Mouse (Mus musculus): ENCODE measurements around the gene Birc5.
A peak's percentile ranks its signal among the peaks of the same experiment; 100 is the strongest.

Gene Birc5

DNA sequence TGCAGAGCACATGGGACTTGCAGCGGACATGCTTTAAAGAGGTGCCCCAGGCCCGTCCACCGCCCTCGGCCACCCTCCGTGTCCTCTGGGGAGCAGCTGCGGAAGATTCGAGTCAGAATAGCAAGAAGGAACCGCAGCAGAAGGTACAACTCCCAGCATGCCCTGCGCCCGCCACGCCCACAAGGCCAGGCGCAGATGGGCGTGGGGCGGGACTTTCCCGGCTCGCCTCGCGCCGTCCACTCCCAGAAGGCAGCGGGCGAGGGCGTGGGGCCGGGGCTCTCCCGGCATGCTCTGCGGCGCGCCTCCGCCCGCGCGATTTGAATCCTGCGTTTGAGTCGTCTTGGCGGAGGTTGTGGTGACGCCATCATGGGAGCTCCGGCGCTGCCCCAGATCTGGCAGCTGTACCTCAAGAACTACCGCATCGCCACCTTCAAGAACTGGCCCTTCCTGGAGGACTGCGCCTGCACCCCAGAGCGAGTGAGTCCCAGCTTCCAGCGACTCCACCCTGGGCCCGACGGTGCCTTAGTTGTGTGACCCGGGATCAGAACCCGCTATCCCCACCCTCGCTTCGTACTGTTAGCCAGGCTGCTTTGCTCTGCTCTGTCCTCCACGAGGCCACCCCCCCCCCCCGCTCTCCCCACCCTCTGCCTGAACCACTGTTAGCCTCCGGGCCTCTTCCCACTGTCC, at the start of gene Birc5:
Gene Birc5 (plus strand): TSS at position 267 of the 687 bp plus-strand sequence.
- H3K36me3 ChIP-seq (ENCODE audit: insufficient read depth, low read length): peaks cover 38% of the 10 kb centered on the region
- H3K4me3 ChIP-seq (replicated peaks; ENCODE audit: low read length): peak within 1 kb of the TSS; percentile 96
- peaks cover 72% of the 10 kb centered on the region for H3K4me1 ChIP-seq (replicated peaks; ENCODE audit: low read depth, low read length)
- no peaks in the 10 kb centered on the region for H3K9me3 ChIP-seq (ENCODE audit: low read length)
- H3K27me3 ChIP-seq (ENCODE audit: insufficient read depth, low read length): no peaks in the 10 kb centered on the region
- TF ChIP-seq CTCF (conservative IDR thresholded peaks at IDR 0.05; ENCODE audit: low read length): no peak
- TF ChIP-seq POU5F1 (IDR thresholded peaks at IDR 0.05; ENCODE audit: borderline replicate concordance, low read length): no peak
- no peak for TF ChIP-seq NANOG (IDR thresholded peaks at IDR 0.05; ENCODE audit: borderline replicate concordance, low read length)

DNA sequence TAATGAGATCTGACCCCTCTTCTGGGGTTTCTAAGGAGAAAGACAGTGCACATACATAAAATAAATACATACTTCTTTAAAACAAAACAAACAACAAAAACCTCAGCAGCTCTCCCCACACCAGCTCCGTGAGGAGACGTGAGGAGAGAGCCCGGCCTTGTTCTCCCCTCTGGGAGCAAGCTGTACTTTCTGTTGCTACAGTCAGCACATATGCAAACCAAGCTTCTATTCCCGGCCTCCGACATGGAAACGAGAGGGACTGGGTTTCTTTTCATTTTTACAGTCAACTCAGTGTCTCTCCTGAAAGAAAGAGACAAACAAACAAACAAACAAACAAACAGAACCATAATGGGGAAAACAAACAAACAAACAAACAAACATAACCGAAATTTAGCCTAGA, 49.0 kb upstream of the Birc5 start:
- Histone ChIP-seq H3K4me1 (replicated peaks; ENCODE audit: low read depth, low read length) (peaks cover 26% of the 10 kb centered on the region), H3K9me3 (ENCODE audit: low read length) (no peaks in the 10 kb centered on the region), H3K4me3 (replicated peaks; ENCODE audit: low read length) (no peak overlapping the region)

GRCm38 (mm10) chr11:117801650-117802049, 47.4 kb upstream of the Birc5 start:
- Histone ChIP-seq H3K4me3 (replicated peaks; ENCODE audit: low read length) (no peak overlapping the region), H3K36me3 (ENCODE audit: insufficient read depth, low read length) (no peaks in the 10 kb centered on the region), H3K27me3 (ENCODE audit: insufficient read depth, low read length) (peaks cover 13% of the 10 kb centered on the region), H3K4me1 (replicated peaks; ENCODE audit: low read depth, low read length) (peaks cover 29% of the 10 kb centered on the region), H3K9me3 (ENCODE audit: low read length) (no peaks in the 10 kb centered on the region)
- no peak for TF ChIP-seq POU5F1 (IDR thresholded peaks at IDR 0.05; ENCODE audit: borderline replicate concordance, low read length)
- TF ChIP-seq CTCF (conservative IDR thresholded peaks at IDR 0.05; ENCODE audit: low read length): no peak
- TF ChIP-seq NANOG (IDR thresholded peaks at IDR 0.05; ENCODE audit: borderline replicate concordance, low read length): no peak

More for the DNA sequence above, 49.0 kb upstream of the Birc5 start:
- no peaks in the 10 kb centered on the region for H3K36me3 ChIP-seq (ENCODE audit: insufficient read depth, low read length)
- peaks cover 19% of the 10 kb centered on the region for H3K27me3 ChIP-seq (ENCODE audit: insufficient read depth, low read length)
- TF ChIP-seq NANOG (IDR thresholded peaks at IDR 0.05; ENCODE audit: borderline replicate concordance, low read length): no peak

GRCm38 (mm10) chr11:117803166-117803688, 45.8 kb upstream of the Birc5 start:
- Histone ChIP-seq H3K36me3 (ENCODE audit: insufficient read depth, low read length) (no peaks in the 10 kb centered on the region), H3K4me1 (replicated peaks; ENCODE audit: low read depth, low read length) (peaks cover 15% of the 10 kb centered on the region), H3K4me3 (replicated peaks; ENCODE audit: low read length) (no peak overlapping the region), H3K27me3 (ENCODE audit: insufficient read depth, low read length) (peaks cover 9% of the 10 kb centered on the region), H3K9me3 (ENCODE audit: low read length) (no peaks in the 10 kb centered on the region)
- TF ChIP-seq CTCF (conservative IDR thresholded peaks at IDR 0.05; ENCODE audit: low read length): no peak
- TF ChIP-seq NANOG (IDR thresholded peaks at IDR 0.05; ENCODE audit: borderline replicate concordance, low read length): no peak
- no peak for TF ChIP-seq POU5F1 (IDR thresholded peaks at IDR 0.05; ENCODE audit: borderline replicate concordance, low read length)

- TF ChIP-seq CTCF (conservative IDR thresholded peaks at IDR 0.05; ENCODE audit: low read length) (no peak), NANOG (IDR thresholded peaks at IDR 0.05; ENCODE audit: borderline replicate concordance, low read length) (no peak), POU5F1 (IDR thresholded peaks at IDR 0.05; ENCODE audit: borderline replicate concordance, low read length) (no peak)
- Histone ChIP-seq H3K9me3 (ENCODE audit: low read length) (no peaks in the 10 kb centered on the region), H3K4me1 (replicated peaks; ENCODE audit: low read depth, low read length) (peaks cover 27% of the 10 kb centered on the region), H3K4me3 (replicated peaks; ENCODE audit: low read length) (no peak overlapping the region), H3K27me3 (ENCODE audit: insufficient read depth, low read length) (peaks cover 3% of the 10 kb centered on the region), H3K36me3 (ENCODE audit: insufficient read depth, low read length) (peaks cover 6% of the 10 kb centered on the region)
These were observed 42.3 kb upstream of the Birc5 start for GRCm38 (mm10) chr11:117806781-117807180.

- TF ChIP-seq CTCF (conservative IDR thresholded peaks at IDR 0.05; ENCODE audit: low read length) (no peak), NANOG (IDR thresholded peaks at IDR 0.05; ENCODE audit: borderline replicate concordance, low read length) (no peak), POU5F1 (IDR thresholded peaks at IDR 0.05; ENCODE audit: borderline replicate concordance, low read length) (no peak)
- H3K4me1 ChIP-seq (replicated peaks; ENCODE audit: low read depth, low read length): peaks cover 55% of the 10 kb centered on the region
- peak within 1 kb of the TSS; percentile 97 for H3K4me3 ChIP-seq (replicated peaks; ENCODE audit: low read length)
- H3K27me3 ChIP-seq (ENCODE audit: insufficient read depth, low read length): no peaks in the 10 kb centered on the region
- peaks cover 35% of the 10 kb centered on the region for H3K36me3 ChIP-seq (ENCODE audit: insufficient read depth, low read length)
- no peaks in the 10 kb centered on the region for H3K9me3 ChIP-seq (ENCODE audit: low read length)
These were observed 39.4 kb upstream of the Birc5 start, which contains the start of the genes Gm20708 and Syngr2 for GRCm38 (mm10) chr11:117809407-117810311. Gene Gm20708, plus strand, starts transcription at chr11:117809668. Gene Syngr2, plus strand, starts transcription at chr11:117809668.

GRCm38 (mm10) chr11:117810401-117811046, 38.5 kb upstream of the Birc5 start:
- TF ChIP-seq CTCF (conservative IDR thresholded peaks at IDR 0.05; ENCODE audit: low read length) (peak; percentile 18; the same call in 1 of the 2 replicates), NANOG (IDR thresholded peaks at IDR 0.05; ENCODE audit: borderline replicate concordance, low read length) (no peak), POU5F1 (IDR thresholded peaks at IDR 0.05; ENCODE audit: borderline replicate concordance, low read length) (no peak)
- Histone ChIP-seq H3K9me3 (ENCODE audit: low read length) (no peaks in the 10 kb centered on the region), H3K4me1 (replicated peaks; ENCODE audit: low read depth, low read length) (peaks cover 63% of the 10 kb centered on the region), H3K36me3 (ENCODE audit: insufficient read depth, low read length) (peaks cover 44% of the 10 kb centered on the region), H3K4me3 (replicated peaks; ENCODE audit: low read length) (peak overlapping the region; percentile 97), H3K27me3 (ENCODE audit: insufficient read depth, low read length) (no peaks in the 10 kb centered on the region)

GRCm38 (mm10) chr11:117813867-117814266, 35.2 kb upstream of the Birc5 start:
- no peak for TF ChIP-seq NANOG (IDR thresholded peaks at IDR 0.05; ENCODE audit: borderline replicate concordance, low read length)
- no peak for TF ChIP-seq CTCF (conservative IDR thresholded peaks at IDR 0.05; ENCODE audit: low read length)
- no peak for TF ChIP-seq POU5F1 (IDR thresholded peaks at IDR 0.05; ENCODE audit: borderline replicate concordance, low read length)
- Histone ChIP-seq H3K27me3 (ENCODE audit: insufficient read depth, low read length) (no peaks in the 10 kb centered on the region), H3K4me3 (replicated peaks; ENCODE audit: low read length) (no peak overlapping the region), H3K9me3 (ENCODE audit: low read length) (no peaks in the 10 kb centered on the region), H3K36me3 (ENCODE audit: insufficient read depth, low read length) (peaks cover 75% of the 10 kb centered on the region), H3K4me1 (replicated peaks; ENCODE audit: low read depth, low read length) (peaks cover 87% of the 10 kb centered on the region)
